Mouse (Mus musculus): ENCODE results near the gene Hdac11.
"Not testable (repeated sequence)": the region's sequence is repeated elsewhere in the genome, so short reads cannot be mapped to it uniquely, and the experiment has no call there.

Gene Hdac11

GRCm38 (mm10) chr6:91205791-91206190 lies 49.3 kb downstream of the Hdac11 start:
- DNase-seq, result no peak

DNA sequence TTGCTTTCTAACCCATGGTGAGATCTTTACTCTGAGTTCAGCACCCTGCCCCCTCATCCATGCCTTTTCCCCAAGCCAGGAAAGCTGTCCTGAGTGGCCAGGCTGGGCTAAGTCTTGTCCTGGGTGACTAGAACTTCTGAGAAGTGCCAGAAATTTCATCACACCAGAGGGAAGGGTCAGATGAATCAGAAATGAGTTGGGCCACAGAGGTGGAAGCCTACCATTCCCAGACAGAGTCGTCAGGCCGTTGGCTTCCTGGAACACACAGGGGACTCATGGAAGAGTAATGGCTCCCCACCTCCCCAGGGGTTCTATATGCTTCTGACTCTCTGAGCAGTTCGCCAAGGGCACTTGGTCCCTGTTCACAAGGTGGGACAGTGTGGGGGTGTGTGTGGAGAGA lies 51.0 kb downstream of the Hdac11 start:
- DNase-seq, result no peak

- DNase-seq, result no peak
Measured at GRCm38 (mm10) chr6:91209780-91210179, 53.3 kb downstream of the Hdac11 start.

GRCm38 (mm10) chr6:91210852-91211251 lies 54.4 kb downstream of the Hdac11 start:
- DNase-seq, result no peak

DNA sequence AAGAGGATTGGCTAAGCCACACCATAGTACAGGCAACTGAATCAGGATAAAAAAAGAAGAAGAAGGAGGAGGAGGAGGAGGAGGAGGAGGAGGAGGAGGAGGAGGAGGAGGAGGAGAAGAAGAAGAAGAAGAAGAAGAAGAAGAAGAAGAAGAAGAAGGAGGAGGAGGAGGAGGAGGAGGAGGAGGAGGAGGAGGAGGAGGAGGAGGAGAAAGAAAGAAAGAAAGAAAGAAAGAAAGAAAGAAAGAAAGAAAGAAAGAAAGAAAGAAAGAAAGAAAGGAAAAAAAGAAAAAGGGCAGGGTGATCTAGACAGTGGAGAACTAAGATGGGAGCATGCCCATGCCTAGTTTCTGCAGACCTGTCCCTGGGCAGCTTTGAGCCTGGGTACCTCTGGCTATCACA lies 55.7 kb downstream of the Hdac11 start, which contains the start of gene Fbln2:
Gene Fbln2 (plus strand): TSS at position 301 of the 400 bp plus-strand sequence.
- not testable (repeated sequence) for DNase-seq

GRCm38 (mm10) chr6:91212571-91212970 lies 56.1 kb downstream of the Hdac11 start:
- DNase-seq, result peak in 1 of 2 experiments; percentile 45

GRCm38 (mm10) chr6:91213287-91214218 lies 57.1 kb downstream of the Hdac11 start:
- DNase-seq, result no peak

- DNase-seq, result no peak
Measured at GRCm38 (mm10) chr6:91215454-91215853, 59.0 kb downstream of the Hdac11 start.

GRCm38 (mm10) chr6:91218445-91218844 lies 62.0 kb downstream of the Hdac11 start:
- DNase-seq, result no peak

GRCm38 (mm10) chr6:91218871-91219270 lies 62.4 kb downstream of the Hdac11 start:
- no peak for DNase-seq

GRCm38 (mm10) chr6:91220062-91220461 lies 63.6 kb downstream of the Hdac11 start:
- DNase-seq, result no peak

- no peak for DNase-seq
Measured at GRCm38 (mm10) chr6:91221094-91221493, 64.6 kb downstream of the Hdac11 start.

DNA sequence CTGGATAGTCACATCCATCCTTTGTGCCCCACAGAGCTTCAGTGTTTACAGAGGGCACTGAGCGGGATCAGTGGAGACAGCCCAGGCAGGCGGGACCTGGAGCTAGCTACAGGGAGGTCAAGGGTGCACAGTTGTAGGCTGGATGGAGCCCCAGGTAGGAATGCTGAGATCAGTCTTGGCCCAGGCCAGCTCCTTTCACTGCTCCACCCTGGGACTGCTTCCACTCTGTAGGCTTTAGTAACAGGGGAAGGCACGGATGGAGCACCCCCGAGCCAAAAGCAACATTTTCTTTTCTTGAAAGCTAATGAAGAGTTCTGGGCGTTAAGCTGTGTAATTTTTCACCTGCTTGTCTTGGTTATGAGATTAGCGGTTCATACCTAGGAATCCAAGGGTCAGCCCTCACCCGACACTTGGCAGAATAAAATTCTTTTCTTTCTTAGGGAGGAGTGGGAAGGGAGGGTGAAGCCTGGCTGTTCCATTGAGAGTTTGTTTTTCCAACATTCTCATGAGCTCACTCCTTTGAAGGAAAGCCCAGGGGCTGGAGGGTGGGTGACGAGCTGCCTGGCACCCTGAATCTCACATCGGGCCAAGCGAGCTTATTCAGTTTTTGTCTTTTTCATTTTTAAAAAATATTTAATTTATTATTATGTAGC lies 66.4 kb downstream of the Hdac11 start:
- DNase-seq, result no peak
